Mouse (Mus musculus): ENCODE measurements around the gene Ap3d1.

The Ap3d1 gene

DNA sequence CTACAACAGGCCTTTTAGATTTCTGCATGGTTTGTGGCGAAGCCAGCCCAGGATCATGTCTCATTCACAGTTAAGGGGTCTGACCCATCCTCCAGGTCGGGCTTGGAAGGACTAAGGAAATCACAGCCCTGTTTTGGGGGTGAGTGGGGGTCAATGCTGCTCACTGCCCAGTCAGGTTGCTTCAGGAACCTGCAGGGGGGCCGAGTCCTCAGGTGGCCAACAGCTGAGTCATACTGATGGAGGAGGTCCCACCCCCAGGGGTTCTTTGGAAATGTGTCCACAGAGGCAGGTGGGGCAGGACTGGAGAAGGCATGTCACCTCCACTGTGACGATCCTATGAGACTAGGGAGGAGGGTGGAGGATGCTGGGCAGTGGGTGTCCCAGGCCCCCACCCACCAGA lies 76.6 kb downstream of the Ap3d1 start:
- DNase-seq: peak in 1 of 2 experiments; percentile 51

DNA sequence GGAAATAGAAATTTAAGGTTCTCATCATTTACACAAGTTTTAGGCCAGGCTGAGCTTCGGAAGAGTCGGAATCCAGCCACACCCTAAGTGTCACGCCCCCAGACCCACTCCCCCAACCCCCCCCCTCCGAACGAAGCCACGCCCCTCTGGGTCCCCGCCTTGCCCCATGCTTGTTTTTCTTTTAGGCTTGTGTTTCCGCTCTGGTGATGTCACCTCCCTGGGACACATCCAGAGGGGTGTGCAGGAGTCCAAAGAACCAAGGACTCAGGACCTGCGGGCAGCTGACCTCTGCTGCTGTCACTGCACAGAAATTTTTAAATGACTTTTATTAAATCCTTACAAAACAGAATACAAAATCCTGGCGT lies 77.1 kb downstream of the Ap3d1 start:
- peak in 1 of 2 experiments; percentile 44 for DNase-seq

DNA sequence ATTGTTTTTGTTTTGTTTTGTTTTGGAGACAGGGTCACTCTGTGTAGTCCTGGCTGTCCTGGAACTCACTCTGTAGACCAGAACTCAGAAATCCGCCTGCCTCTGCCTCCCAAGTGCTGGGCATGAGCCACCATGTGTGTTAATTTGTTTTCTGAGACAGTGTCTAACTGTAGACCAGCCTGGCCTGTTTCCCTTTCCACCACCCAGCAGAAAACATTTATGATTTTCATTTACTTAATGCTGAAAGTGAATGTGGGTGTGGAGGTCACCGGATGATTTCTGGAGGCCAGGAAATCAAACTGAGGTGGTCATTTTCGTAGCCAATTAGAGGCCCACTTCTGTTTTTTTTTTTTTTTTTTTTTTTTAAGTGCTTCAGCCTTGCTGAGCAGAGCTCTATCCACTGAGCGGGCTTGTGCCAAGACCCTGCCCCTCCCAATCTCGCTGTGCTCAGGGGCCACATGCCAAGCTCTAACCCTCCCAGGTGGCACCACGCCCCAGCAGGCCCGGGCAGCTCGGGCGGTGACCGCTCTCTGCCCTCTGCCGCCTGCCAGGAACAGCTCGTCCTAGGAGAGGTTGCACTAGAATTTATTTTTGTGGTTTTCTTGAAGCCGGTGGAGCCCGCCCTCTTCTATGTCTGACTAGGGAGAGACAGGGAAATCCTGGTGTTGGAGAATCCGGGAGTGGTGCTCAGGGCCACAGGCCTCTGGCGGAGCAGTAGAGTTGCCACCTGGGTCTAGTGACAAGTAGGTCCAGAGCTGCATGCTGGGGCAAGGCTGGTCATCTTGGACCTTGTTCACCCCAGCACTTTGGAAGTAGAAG lies 77.7 kb downstream of the Ap3d1 start:
- peak; percentile 73 to 80 for DNase-seq

DNA sequence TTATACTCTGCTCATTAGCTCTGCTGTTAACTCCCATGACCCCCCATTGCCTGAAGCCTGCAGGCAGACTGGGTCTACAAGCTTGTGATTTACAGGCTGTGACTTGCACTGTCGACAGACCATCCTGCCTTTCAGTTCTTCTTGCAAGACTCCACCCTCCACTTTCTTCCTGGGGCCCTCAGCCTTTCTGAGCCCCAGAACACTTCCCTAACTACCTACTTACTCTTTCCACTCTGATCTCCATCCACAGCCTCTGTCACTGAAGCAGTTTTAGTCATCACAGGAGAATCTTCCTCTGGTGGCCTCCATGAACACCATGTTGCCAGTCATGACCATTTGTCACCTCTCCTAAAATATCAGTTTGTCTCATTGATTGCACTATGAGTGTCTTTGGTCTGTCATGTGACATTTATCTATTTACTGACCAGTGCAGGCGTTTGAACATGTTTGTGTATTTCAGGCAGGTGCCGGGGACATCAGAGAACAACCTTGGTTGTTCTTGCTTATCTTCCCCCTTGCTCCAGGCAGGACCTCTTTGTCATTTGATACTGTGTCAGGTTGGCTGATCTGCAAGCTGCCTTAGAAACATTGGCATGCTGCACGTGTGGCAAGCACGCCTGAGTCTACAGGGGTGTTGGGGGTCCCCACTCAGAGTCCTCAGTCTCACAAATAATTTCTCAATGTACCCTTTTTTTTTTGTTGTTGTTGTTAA lies 78.4 kb downstream of the Ap3d1 start:
- DNase-seq: no peak

GRCm38 (mm10) chr10:80661149-80661548 lies 80.9 kb downstream of the Ap3d1 start:
- DNase-seq: peak; percentile 66 to 82

DNA sequence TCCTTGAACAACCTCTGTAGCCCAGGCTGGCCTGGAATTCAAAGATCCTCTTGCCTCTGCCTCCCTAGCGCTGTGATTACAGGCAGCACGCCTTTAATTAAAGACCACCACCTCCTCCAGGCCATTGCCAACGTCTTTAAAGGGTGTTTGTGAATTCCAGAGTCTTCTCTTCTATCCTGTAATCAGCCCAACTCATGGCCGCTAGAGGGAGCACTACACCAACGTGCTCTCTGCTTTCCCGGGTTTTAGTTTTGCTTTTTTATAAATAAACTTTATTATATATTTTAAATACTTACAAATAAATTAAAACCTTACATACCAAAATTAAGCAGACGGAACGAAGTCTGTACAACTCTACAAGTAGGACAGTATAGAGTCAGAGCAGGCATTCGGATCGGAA lies 82.9 kb downstream of the Ap3d1 start:
- peak; percentile 89 to 92 for DNase-seq

- DNase-seq: no peak
Observed at GRCm38 (mm10) chr10:80658841-80659202, 83.2 kb downstream of the Ap3d1 start.

DNA sequence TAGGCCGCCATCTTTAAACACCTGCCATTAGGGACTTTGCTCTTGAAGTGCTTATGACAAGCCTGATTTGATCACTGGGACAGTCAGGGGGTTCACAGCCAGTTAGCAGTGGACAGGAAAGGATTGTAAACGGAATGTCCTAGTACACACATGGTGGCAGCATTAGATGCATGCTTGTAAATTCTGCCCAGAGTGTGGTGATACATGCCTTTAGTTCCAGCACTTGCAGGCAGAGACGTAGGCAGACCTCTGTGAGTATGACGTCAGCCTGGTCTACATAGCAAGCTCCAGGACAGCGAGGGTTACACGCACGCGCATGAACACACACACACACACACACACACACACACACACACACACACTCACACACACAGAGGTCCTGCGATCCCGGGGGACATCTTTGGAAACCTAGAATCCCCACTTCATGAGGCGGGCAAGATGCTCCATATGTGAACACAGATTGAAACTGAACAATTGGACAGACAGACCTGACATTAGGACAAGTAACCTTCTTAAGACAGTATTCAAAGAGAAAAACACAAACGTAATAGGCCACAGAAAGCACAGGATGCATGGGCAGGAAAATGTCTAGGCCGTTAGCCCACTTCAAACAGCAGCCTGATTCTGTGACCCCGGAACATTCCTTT lies 83.7 kb downstream of the Ap3d1 start:
- DNase-seq: no peak
